Mouse (Mus musculus): ENCODE measurements at regions not wholly inside any gene's neighbourhood (a gene's known extent, or its start where the extent isn't known, plus 50 kb on each side); places are given as distances from the start of the nearest gene placed in this dataset.

DNA sequence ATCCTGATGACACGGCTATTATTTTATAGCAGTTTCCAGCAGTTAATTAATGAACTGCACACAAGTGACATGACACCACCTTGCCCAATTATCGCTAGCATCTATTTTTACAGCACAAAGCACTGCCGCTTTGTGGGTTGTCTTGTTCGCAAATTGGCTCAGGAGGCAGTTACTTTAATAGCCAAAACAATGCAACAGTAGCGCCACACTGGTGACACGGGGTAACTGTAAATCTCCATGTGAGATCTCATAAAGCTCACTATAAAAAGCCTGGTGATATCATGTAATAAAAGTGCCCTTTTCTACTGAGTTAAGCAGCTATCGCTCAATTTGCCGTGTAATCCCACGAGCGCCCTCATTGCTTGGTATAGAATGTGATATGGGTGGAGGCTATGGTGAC lies 715.4 kb upstream of the Adgrl2 start:
- Histone ChIP-seq H3K4me2 (ENCODE audit: insufficient read depth, low read depth, poor library complexity, severe bottlenecking) (no peak overlapping the region), H3K4me3 (replicated peaks in 1 of 3; ENCODE audit: low read depth in 2 of 3, low read length in 2 of 3, poor library complexity in 1 of 3) (no peak overlapping the region), H3K9ac (ENCODE audit: insufficient read depth, low read depth) (no peak overlapping the region), H3K9me3 (replicated peaks; ENCODE audit: low read length) (no peaks in the 10 kb centered on the region), H3K27me3 (replicated peaks) (no peaks in the 10 kb centered on the region), H3K4me1 (ENCODE audit: control insufficient read depth in 1 of 2, insufficient read depth in 2 of 2) (no peaks in the 10 kb centered on the region), H3K79me2 (replicated peaks; ENCODE audit: control insufficient read depth, extremely low read depth, insufficient read depth, poor library complexity, severe bottlenecking) (no peaks in the 10 kb centered on the region), H3K27ac (ENCODE audit: insufficient read depth, low read depth) (no peak overlapping the region), H3K36me3 (replicated peaks in 1 of 2; ENCODE audit: control insufficient read depth in 1 of 2, insufficient read depth in 1 of 2, low read length in 1 of 2) (no peaks in the 10 kb centered on the region)
- DNase-seq (ENCODE audit: extremely low read depth) = no peak
- dilution Hi-C loops (cut with MboI; ENCODE audit: extremely low pct_ligation_motif_present, extremely low pct_unique_long_range_greater_than_20kb, low sequenced_read_pairs) (no loop called here), in situ Hi-C loops (cut with MboI; ENCODE audit: low pct_ligation_motif_present, low pct_unique_long_range_greater_than_20kb, low sequenced_read_pairs) (no loop called here)
- no peak for TF ChIP-seq CHD1 (IDR thresholded peaks at IDR 0.05; ENCODE audit: low read depth, low read length)
- TF ChIP-seq SMC3 (IDR thresholded peaks at IDR 0.05; ENCODE audit: low read depth, low read length) = no peak
- TF ChIP-seq KAT2A (IDR thresholded peaks at IDR 0.05; ENCODE audit: insufficient replicate concordance, low read length) = no peak
- TF ChIP-seq ETS1 (conservative IDR thresholded peaks at IDR 0.05; ENCODE audit: low read depth, low read length) = no peak
- TF ChIP-seq MYC (IDR thresholded peaks at IDR 0.05; ENCODE audit: low read depth, low read length) = no peak
- no peak for TF ChIP-seq CTCF (conservative IDR thresholded peaks at IDR 0.05 in 1 of 2, IDR thresholded peaks at IDR 0.05 in 1 of 2; ENCODE audit: low read depth in 2 of 2, low read length in 2 of 2)

DNA sequence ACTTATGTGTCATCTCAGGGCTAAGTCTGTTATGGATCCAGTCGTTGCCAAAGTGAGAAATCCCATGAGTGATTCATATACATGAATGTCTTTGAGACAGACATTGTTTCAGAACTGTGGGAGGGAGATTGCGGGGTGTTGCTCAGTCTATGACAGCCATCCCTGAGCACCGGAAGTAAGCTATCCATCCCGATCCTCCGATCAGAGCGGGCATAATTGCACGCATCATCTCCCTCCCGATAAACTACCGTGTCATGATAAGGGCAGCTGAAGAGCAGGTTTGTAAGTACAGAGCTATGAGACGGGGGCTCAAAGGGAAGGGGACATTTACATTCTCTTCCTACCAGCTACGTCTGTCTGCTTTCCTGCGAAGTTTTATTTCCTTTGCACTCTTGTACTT lies 715.0 kb upstream of the Adgrl2 start:
- no peak overlapping the region for H3K27ac ChIP-seq (ENCODE audit: insufficient read depth, low read depth)
- dilution Hi-C loops (cut with MboI; ENCODE audit: extremely low pct_ligation_motif_present, extremely low pct_unique_long_range_greater_than_20kb, low sequenced_read_pairs) (no loop called here), in situ Hi-C loops (cut with MboI; ENCODE audit: low pct_ligation_motif_present, low pct_unique_long_range_greater_than_20kb, low sequenced_read_pairs) (no loop called here)
- H3K9me3 ChIP-seq (replicated peaks; ENCODE audit: low read length) = no peaks in the 10 kb centered on the region
- no peaks in the 10 kb centered on the region for H3K79me2 ChIP-seq (replicated peaks; ENCODE audit: control insufficient read depth, extremely low read depth, insufficient read depth, poor library complexity, severe bottlenecking)
- no peak overlapping the region for H3K4me3 ChIP-seq (replicated peaks in 1 of 3; ENCODE audit: low read depth in 2 of 3, low read length in 2 of 3, poor library complexity in 1 of 3)
- no peaks in the 10 kb centered on the region for H3K27me3 ChIP-seq (replicated peaks)
- H3K36me3 ChIP-seq (replicated peaks in 1 of 2; ENCODE audit: control insufficient read depth in 1 of 2, insufficient read depth in 1 of 2, low read length in 1 of 2) = no peaks in the 10 kb centered on the region
- H3K4me1 ChIP-seq (ENCODE audit: control insufficient read depth in 1 of 2, insufficient read depth in 2 of 2) = no peaks in the 10 kb centered on the region
- H3K4me2 ChIP-seq (ENCODE audit: insufficient read depth, low read depth, poor library complexity, severe bottlenecking) = no peak overlapping the region
- no peak overlapping the region for H3K9ac ChIP-seq (ENCODE audit: insufficient read depth, low read depth)
- DNase-seq (ENCODE audit: extremely low read depth) = no peak
- TF ChIP-seq ZNF384 (IDR thresholded peaks at IDR 0.05; ENCODE audit: low read depth, low read length) (no peak), MXI1 (IDR thresholded peaks at IDR 0.05; ENCODE audit: low read depth, low read length) (no peak), HCFC1 (IDR thresholded peaks at IDR 0.05; ENCODE audit: low read depth, low read length) (no peak), POLR2AphosphoS2 (IDR thresholded peaks at IDR 0.05; ENCODE audit: low read depth, low read length) (no peak), TCF12 (IDR thresholded peaks at IDR 0.05; ENCODE audit: low read depth, low read length) (no peak), USF1 (IDR thresholded peaks at IDR 0.05; ENCODE audit: low read depth, low read length) (no peak), ETS1 (conservative IDR thresholded peaks at IDR 0.05; ENCODE audit: low read depth, low read length) (no peak), SIN3A (IDR thresholded peaks at IDR 0.05; ENCODE audit: low read length) (no peak), MYC (IDR thresholded peaks at IDR 0.05; ENCODE audit: low read depth, low read length) (no peak), GABPA (IDR thresholded peaks at IDR 0.05; ENCODE audit: insufficient replicate concordance, low read depth, low read length) (no peak), CHD2 (IDR thresholded peaks at IDR 0.05; ENCODE audit: low read length) (no peak)

DNA sequence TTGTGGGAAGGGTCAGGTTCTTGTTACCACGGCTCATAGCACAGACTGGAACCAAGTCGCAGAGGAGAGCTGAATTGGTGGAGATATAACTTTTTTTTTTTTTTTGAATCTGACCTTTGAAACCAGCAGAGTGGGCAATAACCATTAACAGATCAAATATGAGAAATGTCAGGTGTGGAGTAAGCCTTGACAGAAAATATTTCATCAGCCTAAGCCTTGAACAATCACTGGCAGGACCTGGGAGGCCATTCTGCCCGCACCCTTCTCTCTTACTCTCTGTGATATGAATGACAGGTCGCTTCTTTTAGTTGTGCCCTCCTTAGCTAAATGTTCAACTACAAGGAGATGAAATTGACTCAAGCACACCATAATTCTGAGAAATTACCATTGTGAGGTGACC lies 714.1 kb upstream of the Adgrl2 start:
- Histone ChIP-seq H3K27ac (ENCODE audit: insufficient read depth, low read depth) (no peak overlapping the region), H3K9ac (ENCODE audit: insufficient read depth, low read depth) (no peak overlapping the region), H3K4me2 (ENCODE audit: insufficient read depth, low read depth, poor library complexity, severe bottlenecking) (no peak overlapping the region), H3K4me3 (replicated peaks in 1 of 3; ENCODE audit: low read depth in 2 of 3, low read length in 2 of 3, poor library complexity in 1 of 3) (no peak overlapping the region), H3K79me2 (replicated peaks; ENCODE audit: control insufficient read depth, extremely low read depth, insufficient read depth, poor library complexity, severe bottlenecking) (no peaks in the 10 kb centered on the region), H3K27me3 (replicated peaks) (no peaks in the 10 kb centered on the region), H3K4me1 (ENCODE audit: control insufficient read depth in 1 of 2, insufficient read depth in 2 of 2) (no peaks in the 10 kb centered on the region), H3K9me3 (replicated peaks; ENCODE audit: low read length) (no peaks in the 10 kb centered on the region), H3K36me3 (replicated peaks in 1 of 2; ENCODE audit: control insufficient read depth in 1 of 2, insufficient read depth in 1 of 2, low read length in 1 of 2) (no peaks in the 10 kb centered on the region)
- dilution Hi-C loops (cut with MboI; ENCODE audit: extremely low pct_ligation_motif_present, extremely low pct_unique_long_range_greater_than_20kb, low sequenced_read_pairs) = no loop called here
- no peak for DNase-seq (ENCODE audit: extremely low read depth)
- in situ Hi-C loops (cut with MboI; ENCODE audit: low pct_ligation_motif_present, low pct_unique_long_range_greater_than_20kb, low sequenced_read_pairs) = no loop called here
- TF ChIP-seq RAD21 (IDR thresholded peaks at IDR 0.05; ENCODE audit: low read depth, low read length) (no peak), POLR2AphosphoS2 (IDR thresholded peaks at IDR 0.05; ENCODE audit: low read depth, low read length) (no peak), USF2 (conservative IDR thresholded peaks at IDR 0.05; ENCODE audit: low read depth, low read length) (no peak), ZC3H11A (IDR thresholded peaks at IDR 0.05; ENCODE audit: low read depth, low read length) (no peak), CHD2 (IDR thresholded peaks at IDR 0.05; ENCODE audit: low read length) (no peak), ZKSCAN1 (IDR thresholded peaks at IDR 0.05; ENCODE audit: borderline replicate concordance, low read depth, low read length) (no peak), ETS1 (conservative IDR thresholded peaks at IDR 0.05; ENCODE audit: low read depth, low read length) (no peak)
